Mouse (Mus musculus) intestine, postnatal 0 days (tissue): ENCODE data around the gene Naalad2. TPM values are rescaled to one million over a fixed set of nuclear protein-coding genes. Genes with fewer than 3 reads are reported as not detected.
"Not testable (repeated sequence)": the region's sequence is repeated elsewhere in the genome, so short reads cannot be mapped to it uniquely, and the experiment has no call there.

Source experiments
- ATAC-seq: fragments of 200-750 bp; cut with Nextera tagmentation; 2 replicates; pipeline ENCODE4 v1.8.0; 2017; ENCODE audit warnings: mild to moderate bottlenecking, moderate TSS enrichment, moderate library complexity
- H3K27ac ChIP-seq: fragments of 300-500 bp; sonication (generic); 2 replicates; pipeline ENCODE4 v1.5.1; 2014; ENCODE audit warnings: mild to moderate bottlenecking, low read depth, low read length, moderate library complexity
- H3K27me3 ChIP-seq: fragments of 300-500 bp; sonication (generic); replicated peaks from 2 replicates; pipeline ENCODE4 v1.6.1; 2014; ENCODE audit warnings: low read length, mixed read lengths; ENCODE audit not compliant: control insufficient read depth, insufficient read depth
- H3K36me3 ChIP-seq: fragments of 300-500 bp; sonication (generic); 2 replicates; pipeline ENCODE4 v1.6.1; 2014; ENCODE audit warnings: mild to moderate bottlenecking, moderate library complexity; ENCODE audit not compliant: control insufficient read depth, insufficient read depth
- H3K4me1 ChIP-seq: fragments of 300-500 bp; sonication (generic); replicated peaks from 2 replicates; pipeline ENCODE4 v1.6.1; 2014; ENCODE audit warnings: antibody characterized with exemption, low read length, mixed read lengths; ENCODE audit not compliant: control insufficient read depth, insufficient read depth
- H3K4me2 ChIP-seq: fragments of 300-500 bp; sonication (generic); replicated peaks from 2 replicates; pipeline ENCODE4 v1.6.1; 2014; ENCODE audit warnings: low read depth, mild to moderate bottlenecking, moderate library complexity
- H3K4me3 ChIP-seq: fragments of 300-500 bp; sonication (generic); 2 replicates; pipeline ENCODE4 v1.5.1; 2014; ENCODE audit warnings: low read depth, low read length
- H3K9ac ChIP-seq: fragments of 300-500 bp; sonication (generic); 2 replicates; pipeline ENCODE4 v1.6.1; 2014; ENCODE audit warnings: mild to moderate bottlenecking, low read depth, low read length
- H3K9me3 ChIP-seq: fragments of 300-500 bp; sonication (generic); 2 replicates; pipeline ENCODE4 v1.6.1; 2016; ENCODE audit warnings: mixed run types; ENCODE audit not compliant: control insufficient read depth
- CTCF ChIP-seq: sonication (generic); IDR thresholded peaks from 2 replicates; pipeline ENCODE4 v1.5.1; 2016; ENCODE audit warnings: low read depth, mild to moderate bottlenecking, control low read depth, antibody characterized with exemption, moderate library complexity
- WGBS: fragments of 180-500 bp; shearing (Covaris S2); extraction: QIAGEN DNeasy Blood & Tissue Kit; methylation state at CpG from one replicate; pipeline ENCODE4 v1.1.7; 2014; 5-methylcytosine and 5-hydroxymethylcytosine counted together
- polyA plus RNA-seq: library from polyadenylated mRNA; unstranded; fragments of >200 nt; fragmentation: Nextera tagmentation; extraction: Ambion mirVana; gene quantifications from 2 replicates; pipeline ENCODE4 v1.2.1, GENCODE M21; 2015

Naalad2 gene
- polyA plus RNA-seq, 1 experiment from 2014 or later: 1.1 TPM

- H3K4me2 ChIP-seq: no peak overlapping the region
- no peaks in the 10 kb centered on the region for H3K27me3 ChIP-seq
- TF ChIP-seq CTCF: no peak
- no peak overlapping the region for H3K4me3 ChIP-seq
- no peak for ATAC-seq
- no peaks in the 10 kb centered on the region for H3K9me3 ChIP-seq
- no peak overlapping the region for H3K9ac ChIP-seq
- H3K4me1 ChIP-seq: no peaks in the 10 kb centered on the region
- WGBS: 88% methylated on average over 3 of the region's 3 CpGs
- 0 out of 2 replicates have a peak, but pooled peaks cover 6% of the 10 kb centered on the region for H3K36me3 ChIP-seq
- H3K27ac ChIP-seq: no peak overlapping the region
Observed at GRCm38 (mm10) chr9:18319990-18320389, 82.8 kb downstream of the Naalad2 start.

- Histone ChIP-seq H3K4me1 (no peaks in the 10 kb centered on the region), H3K27ac (no peak overlapping the region), H3K9ac (no peak overlapping the region), H3K9me3 (no peaks in the 10 kb centered on the region), H3K4me2 (no peak overlapping the region), H3K27me3 (no peaks in the 10 kb centered on the region), H3K36me3 (peaks cover 47% of the 10 kb centered on the region), H3K4me3 (no peak overlapping the region)
- WGBS: 90% methylated on average over 6 of the region's 6 CpGs
- no peak for TF ChIP-seq CTCF
- ATAC-seq: no peak
Observed at GRCm38 (mm10) chr9:18298301-18298700, 104.5 kb downstream of the Naalad2 start.

GRCm38 (mm10) chr9:18293026-18293781 lies 109.6 kb downstream of the Naalad2 start:
- Histone ChIP-seq H3K9me3 (no peaks in the 10 kb centered on the region), H3K4me1 (no peaks in the 10 kb centered on the region), H3K36me3 (peaks cover 11% of the 10 kb centered on the region; the same call in 1 of the 2 replicates), H3K9ac (peak overlapping the region; percentile 96), H3K4me2 (peak overlapping the region; percentile 75), H3K4me3 (peak overlapping the region; percentile 88), H3K27me3 (no peaks in the 10 kb centered on the region), H3K27ac (no peak overlapping the region)
- no peak for ATAC-seq
- WGBS: 22% methylated on average over 6 of the region's 6 CpGs
- TF ChIP-seq CTCF: no peak

- no peak for TF ChIP-seq CTCF
- Histone ChIP-seq H3K27me3 (no peaks in the 10 kb centered on the region), H3K4me2 (peak overlapping the region; percentile 75), H3K9me3 (no peaks in the 10 kb centered on the region), H3K4me1 (no peaks in the 10 kb centered on the region), H3K9ac (peak overlapping the region; percentile 96), H3K27ac (peak overlapping the region; percentile 91), H3K36me3 (peaks cover 4% of the 10 kb centered on the region; the same call in 1 of the 2 replicates), H3K4me3 (peak overlapping the region; percentile 88)
- under 1% methylated on average over 24 of the region's 24 CpGs for WGBS
- no peak; the same call in 1 of the 2 replicates for ATAC-seq
Observed at GRCm38 (mm10) chr9:18292443-18292922, 110.3 kb downstream of the Naalad2 start.

GRCm38 (mm10) chr9:18291571-18292429 lies 111.0 kb downstream of the Naalad2 start, which contains the start of gene Chordc1:
TSS of gene Chordc1 (plus strand) at chr9:18292125.
- Histone ChIP-seq H3K4me3 (peak within 1 kb of the TSS; percentile 88), H3K36me3 (no peaks in the 10 kb centered on the region), H3K9ac (peak within 1 kb of the TSS; percentile 96), H3K27ac (peak within 1 kb of the TSS; percentile 91), H3K4me1 (no peaks in the 10 kb centered on the region), H3K4me2 (peak within 1 kb of the TSS; percentile 75), H3K9me3 (no peaks in the 10 kb centered on the region), H3K27me3 (no peaks in the 10 kb centered on the region)
- ATAC-seq: peak; percentile 100
- 3% methylated on average over 48 of the region's 49 CpGs for WGBS
- peak; percentile 52 for TF ChIP-seq CTCF

- not testable (repeated sequence) for H3K27ac ChIP-seq, H3K27me3 ChIP-seq, ATAC-seq, H3K4me2 ChIP-seq, H3K4me1 ChIP-seq, H3K9ac ChIP-seq, H3K36me3 ChIP-seq, H3K4me3 ChIP-seq, H3K9me3 ChIP-seq
- peak; percentile 57 for TF ChIP-seq CTCF
- WGBS: 30% methylated on average over 5 of the region's 5 CpGs
Observed at GRCm38 (mm10) chr9:18278693-18279092, 124.1 kb downstream of the Naalad2 start.
